Mouse (Mus musculus): ENCODE data around the gene Zfp866.

Zfp866 gene

DNA sequence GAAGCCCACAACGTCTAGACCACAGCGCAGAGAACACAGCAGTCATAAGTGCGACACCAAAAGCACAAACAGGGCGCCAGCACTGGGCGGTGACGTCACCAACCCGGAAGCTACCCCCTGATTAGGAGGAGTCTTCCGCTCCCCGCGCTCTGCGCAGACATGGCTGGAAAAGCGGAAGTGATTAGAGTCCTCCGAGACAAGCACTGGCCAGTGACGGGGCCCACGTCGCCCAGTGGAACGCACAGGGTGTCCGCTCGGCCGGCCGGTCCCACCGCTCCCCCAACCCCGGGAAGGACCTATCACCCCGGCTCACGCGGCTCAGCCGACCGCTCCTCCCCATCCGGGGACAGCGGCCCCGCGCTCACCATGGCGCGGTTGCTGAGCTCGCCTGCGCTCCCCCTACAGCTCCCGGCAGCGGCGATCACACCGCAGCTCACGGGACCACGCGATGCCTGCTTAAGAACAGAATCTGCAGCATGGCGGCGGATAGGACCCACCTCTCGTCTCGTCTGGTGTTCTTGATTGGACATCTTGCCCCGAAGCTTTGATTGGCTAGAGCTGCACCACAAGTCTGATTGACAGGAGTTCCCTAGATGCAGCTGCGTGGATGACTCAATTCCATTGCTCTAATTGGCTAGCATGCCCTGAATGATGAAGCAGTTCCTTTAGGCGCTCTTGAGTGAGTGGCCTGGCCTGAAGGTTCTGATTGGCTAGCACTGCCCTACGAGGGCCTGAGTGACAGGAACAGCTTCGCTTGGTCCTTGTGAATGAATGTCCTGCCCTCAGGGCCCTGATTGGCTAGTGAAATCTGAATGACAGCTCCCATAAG is 74.4 kb downstream of the Zfp866 start:
- DNase-seq (ENCODE audit: low spot score in 2 of 2): peak; percentile 99 to 100

DNA sequence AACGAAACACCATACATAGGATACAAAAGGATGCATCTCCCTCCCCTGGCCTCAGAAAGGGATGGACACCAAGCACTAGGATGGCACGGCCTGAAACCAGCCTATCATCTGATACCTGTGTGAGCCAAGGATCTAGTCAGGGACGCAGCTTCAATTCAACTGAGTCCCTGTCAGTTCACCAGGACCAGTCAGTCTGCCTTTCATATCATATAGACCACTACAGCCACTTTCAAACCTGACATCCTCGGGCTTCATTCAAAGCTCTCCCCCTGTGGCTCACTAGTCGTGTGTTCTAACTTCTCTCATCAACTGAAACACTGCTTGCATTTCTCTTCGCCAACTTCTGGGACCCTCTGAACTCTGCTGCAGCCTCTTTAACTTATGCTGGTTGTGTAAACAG is 75.6 kb downstream of the Zfp866 start:
- DNase-seq (ENCODE audit: low spot score in 2 of 2): no peak

DNA sequence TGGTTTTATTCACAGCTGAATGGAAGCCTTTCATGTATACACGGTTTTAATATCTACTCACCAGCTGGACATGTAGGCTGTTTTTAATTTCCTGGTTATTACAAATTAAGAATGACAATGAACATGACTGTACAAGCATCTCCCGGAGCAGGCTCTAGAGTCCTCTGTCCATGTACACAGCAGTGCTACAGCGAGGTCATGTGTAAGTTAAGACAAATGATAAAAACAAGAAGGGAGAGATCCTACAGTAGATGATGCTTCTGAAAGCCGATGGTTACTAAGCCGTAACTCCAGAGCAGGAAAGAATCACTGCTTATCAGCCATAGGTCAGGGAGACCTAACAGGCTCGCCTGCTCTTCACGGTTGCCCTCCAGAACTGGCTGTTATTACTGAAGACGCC is 77.5 kb downstream of the Zfp866 start:
- DNase-seq (ENCODE audit: low spot score in 2 of 2): no peak
